In genomic region chr1:52793692-52794091, GRCm38 (mm10) we compare ENCODE assay signal across 1 mouse cellular context.
TF ChIP-seq lines count a peak whose summit lies in the region.

No protein-coding gene starts in this region.

TF ChIP-seq in CH12.LX, 34 proteins besides CTCF, POLR2A, EP300 and RAD21:
- TF ChIP-seq ETS1 (conservative IDR thresholded peaks at IDR 0.05; ENCODE audit: low read depth, low read length) (no peak), KAT2A (IDR thresholded peaks at IDR 0.05; ENCODE audit: insufficient replicate concordance, low read length) (no peak), ZMIZ1 (IDR thresholded peaks at IDR 0.05; ENCODE audit: low read depth, low read length) (no peak), ZKSCAN1 (IDR thresholded peaks at IDR 0.05; ENCODE audit: borderline replicate concordance, low read depth, low read length) (no peak), ELF1 (IDR thresholded peaks at IDR 0.05; ENCODE audit: low read depth, low read length) (no peak), NRF1 (IDR thresholded peaks at IDR 0.05; ENCODE audit: low read depth, low read length) (no peak), UBTF (IDR thresholded peaks at IDR 0.05; ENCODE audit: low read depth, low read length) (no peak), POLR2AphosphoS2 (IDR thresholded peaks at IDR 0.05; ENCODE audit: low read depth, low read length) (no peak), BHLHE40 (IDR thresholded peaks at IDR 0.05; ENCODE audit: low read depth, low read length) (no peak)
